Mouse (Mus musculus): ENCODE measurements around the gene Ptprm.

Gene Ptprm

GRCm38 (mm10) chr17:67345157-67345556 lies 9.1 kb downstream of the Ptprm start:
- DNase-seq (ENCODE audit: low read depth) = no peak

GRCm38 (mm10) chr17:67343471-67343870 lies 10.8 kb downstream of the Ptprm start:
- no peak for DNase-seq (ENCODE audit: low read depth)

GRCm38 (mm10) chr17:67343006-67343405 lies 11.3 kb downstream of the Ptprm start:
- no peak for DNase-seq (ENCODE audit: low read depth)

GRCm38 (mm10) chr17:67340362-67340761 lies 13.9 kb downstream of the Ptprm start:
- DNase-seq (ENCODE audit: low read depth) = no peak

GRCm38 (mm10) chr17:67339569-67339968 lies 14.7 kb downstream of the Ptprm start:
- no peak for DNase-seq (ENCODE audit: low read depth)

- DNase-seq (ENCODE audit: low read depth) = no peak
These were observed 19.9 kb downstream of the Ptprm start for GRCm38 (mm10) chr17:67334310-67334709.

GRCm38 (mm10) chr17:67329435-67329834 lies 24.8 kb downstream of the Ptprm start:
- DNase-seq (ENCODE audit: low read depth) = no peak

- DNase-seq (ENCODE audit: low read depth) = no peak
These were observed 29.8 kb downstream of the Ptprm start for GRCm38 (mm10) chr17:67324499-67324832.

GRCm38 (mm10) chr17:67323777-67324498 lies 30.3 kb downstream of the Ptprm start:
- no peak for DNase-seq (ENCODE audit: low read depth)

GRCm38 (mm10) chr17:67314491-67315205 lies 39.6 kb downstream of the Ptprm start:
- DNase-seq (ENCODE audit: low read depth) = no peak

- DNase-seq (ENCODE audit: low read depth) = no peak
These were observed 45.8 kb downstream of the Ptprm start for GRCm38 (mm10) chr17:67308421-67308820.

GRCm38 (mm10) chr17:67306066-67306845 lies 48.0 kb downstream of the Ptprm start:
- no peak for DNase-seq (ENCODE audit: low read depth)

GRCm38 (mm10) chr17:67304831-67305230 lies 49.4 kb downstream of the Ptprm start:
- DNase-seq (ENCODE audit: low read depth) = no peak

GRCm38 (mm10) chr17:67303326-67304099 lies 50.7 kb downstream of the Ptprm start:
- DNase-seq (ENCODE audit: low read depth) = no peak

- DNase-seq (ENCODE audit: low read depth) = no peak
These were observed 51.7 kb downstream of the Ptprm start for GRCm38 (mm10) chr17:67302569-67302968.

GRCm38 (mm10) chr17:67302074-67302473 lies 52.2 kb downstream of the Ptprm start:
- DNase-seq (ENCODE audit: low read depth) = no peak

GRCm38 (mm10) chr17:67301367-67301766 lies 52.9 kb downstream of the Ptprm start:
- no peak for DNase-seq (ENCODE audit: low read depth)

GRCm38 (mm10) chr17:67298269-67298798 lies 55.9 kb downstream of the Ptprm start:
- no peak for DNase-seq (ENCODE audit: low read depth)

- no peak for DNase-seq (ENCODE audit: low read depth)
These were observed 57.4 kb downstream of the Ptprm start for GRCm38 (mm10) chr17:67296604-67297595.

GRCm38 (mm10) chr17:67290662-67291240 lies 63.5 kb downstream of the Ptprm start:
- DNase-seq (ENCODE audit: low read depth) = no peak

All from c-Kit-positive CD71-positive TER-119-negative erythroid progenitor cells, embryonic 14.5 days (primary cell).